Mouse (Mus musculus): ENCODE results near the gene Tlcd1. TPM values are rescaled to one million over a fixed set of nuclear protein-coding genes. Genes with fewer than 3 reads are reported as not detected.

Tlcd1 gene
- polyA plus RNA-seq, 1 experiment from 2014 or later, result 62.6 TPM

GRCm38 (mm10) chr11:78161968-78162367, 14.5 kb upstream of the Tlcd1 start:
- peak overlapping the region; percentile 99 for H3K9ac ChIP-seq
- H3K27me3 ChIP-seq (replicated peaks), result no peaks in the 10 kb centered on the region
- H3K9me3 ChIP-seq (replicated peaks), result no peaks in the 10 kb centered on the region
- ATAC-seq, result no peak
- H3K4me3 ChIP-seq, result peak overlapping the region; percentile 97; the same call in 1 of the 2 replicates
- peak overlapping the region; percentile 49 for H3K27ac ChIP-seq
- H3K4me1 ChIP-seq, result peaks cover 75% of the 10 kb centered on the region
- 61% methylated on average over 4 of the region's 4 CpGs for WGBS (ENCODE audit: insufficient replicate concordance)
- peaks cover 65% of the 10 kb centered on the region for H3K36me3 ChIP-seq
- peak overlapping the region; percentile 100 for H3K4me2 ChIP-seq

GRCm38 (mm10) chr11:78162504-78162903, 14.0 kb upstream of the Tlcd1 start:
- H3K9me3 ChIP-seq (replicated peaks), result no peaks in the 10 kb centered on the region
- no peaks in the 10 kb centered on the region for H3K27me3 ChIP-seq (replicated peaks)
- peak overlapping the region; percentile 100 for H3K4me2 ChIP-seq
- H3K27ac ChIP-seq, result peak overlapping the region; percentile 93
- ATAC-seq, result no peak
- H3K4me1 ChIP-seq, result peaks cover 79% of the 10 kb centered on the region
- peak overlapping the region; percentile 99 for H3K9ac ChIP-seq
- H3K36me3 ChIP-seq, result peaks cover 64% of the 10 kb centered on the region
- WGBS (ENCODE audit: insufficient replicate concordance), result 76% methylated on average over 6 of the region's 6 CpGs
- peak overlapping the region; percentile 97; the same call in 1 of the 2 replicates for H3K4me3 ChIP-seq

- ATAC-seq, result no peak
These were observed 13.5 kb upstream of the Tlcd1 start for GRCm38 (mm10) chr11:78163045-78163444.

GRCm38 (mm10) chr11:78163681-78164603, 12.6 kb upstream of the Tlcd1 start:
- no peak for ATAC-seq
- H3K36me3 ChIP-seq, result peaks cover 52% of the 10 kb centered on the region
- H3K9me3 ChIP-seq (replicated peaks), result no peaks in the 10 kb centered on the region
- 2% methylated on average over 22 of the region's 22 CpGs for WGBS (ENCODE audit: insufficient replicate concordance)
- H3K4me1 ChIP-seq, result peaks cover 89% of the 10 kb centered on the region
- H3K9ac ChIP-seq, result peak overlapping the region; percentile 99
- peak overlapping the region; percentile 93 for H3K27ac ChIP-seq
- no peaks in the 10 kb centered on the region for H3K27me3 ChIP-seq (replicated peaks)
- H3K4me2 ChIP-seq, result peak overlapping the region; percentile 100
- H3K4me3 ChIP-seq, result peak overlapping the region; percentile 97

More at GRCm38 (mm10) chr11:78163045-78163444, 13.5 kb upstream of the Tlcd1 start:
- peak overlapping the region; percentile 99 for H3K9ac ChIP-seq
- 85% methylated on average over 2 of the region's 2 CpGs for WGBS (ENCODE audit: insufficient replicate concordance)
- H3K36me3 ChIP-seq, result peaks cover 61% of the 10 kb centered on the region
- no peaks in the 10 kb centered on the region for H3K9me3 ChIP-seq (replicated peaks)
- H3K4me2 ChIP-seq, result peak overlapping the region; percentile 100
- H3K27ac ChIP-seq, result peak overlapping the region; percentile 93
- peak overlapping the region; percentile 97 for H3K4me3 ChIP-seq
- H3K27me3 ChIP-seq (replicated peaks), result no peaks in the 10 kb centered on the region
- H3K4me1 ChIP-seq, result peaks cover 80% of the 10 kb centered on the region

GRCm38 (mm10) chr11:78164604-78164923, 11.9 kb upstream of the Tlcd1 start:
- no peaks in the 10 kb centered on the region for H3K27me3 ChIP-seq (replicated peaks)
- ATAC-seq, result no peak
- WGBS (ENCODE audit: insufficient replicate concordance), result under 1% methylated on average over 14 of the region's 14 CpGs
- peak overlapping the region; percentile 99 for H3K9ac ChIP-seq
- no peaks in the 10 kb centered on the region for H3K9me3 ChIP-seq (replicated peaks)
- peak overlapping the region; percentile 93 for H3K27ac ChIP-seq
- H3K4me3 ChIP-seq, result peak overlapping the region; percentile 97
- H3K36me3 ChIP-seq, result peaks cover 47% of the 10 kb centered on the region
- H3K4me1 ChIP-seq, result peaks cover 90% of the 10 kb centered on the region
- peak overlapping the region; percentile 100 for H3K4me2 ChIP-seq

GRCm38 (mm10) chr11:78164924-78165760, 11.4 kb upstream of the Tlcd1 start, which contains the start of gene Traf4:
TSS of gene Traf4 (minus strand) at chr11:78165589.
- Histone ChIP-seq H3K9me3 (replicated peaks) (no peaks in the 10 kb centered on the region), H3K36me3 (peaks cover 41% of the 10 kb centered on the region)

GRCm38 (mm10) chr11:78165761-78166109, 10.8 kb upstream of the Tlcd1 start:
- peak overlapping the region; percentile 97 for H3K4me3 ChIP-seq
- H3K4me1 ChIP-seq, result peaks cover 90% of the 10 kb centered on the region
- no peaks in the 10 kb centered on the region for H3K27me3 ChIP-seq (replicated peaks)
- peak overlapping the region; percentile 99 for H3K9ac ChIP-seq
- peak overlapping the region; percentile 100 for H3K4me2 ChIP-seq
- H3K36me3 ChIP-seq, result peaks cover 40% of the 10 kb centered on the region
- 3% methylated on average over 16 of the region's 16 CpGs for WGBS (ENCODE audit: insufficient replicate concordance)
- H3K9me3 ChIP-seq (replicated peaks), result no peaks in the 10 kb centered on the region
- peak overlapping the region; percentile 93 for H3K27ac ChIP-seq
- ATAC-seq, result peak; percentile 19

More at GRCm38 (mm10) chr11:78164924-78165760, 11.4 kb upstream of the Tlcd1 start, which contains the start of gene Traf4:
- H3K27me3 ChIP-seq (replicated peaks), result no peaks in the 10 kb centered on the region
- H3K9ac ChIP-seq, result peak within 1 kb of the TSS; percentile 99
- H3K27ac ChIP-seq, result peak within 1 kb of the TSS; percentile 93
- peak within 1 kb of the TSS; percentile 97 for H3K4me3 ChIP-seq
- H3K4me2 ChIP-seq, result peak within 1 kb of the TSS; percentile 100
- ATAC-seq, result peak; percentile 80
- 1% methylated on average over 78 of the region's 78 CpGs for WGBS (ENCODE audit: insufficient replicate concordance)
- peaks cover 90% of the 10 kb centered on the region for H3K4me1 ChIP-seq

- Histone ChIP-seq H3K27me3 (replicated peaks) (no peaks in the 10 kb centered on the region), H3K4me3 (peak overlapping the region; percentile 97), H3K36me3 (peaks cover 40% of the 10 kb centered on the region), H3K4me1 (peaks cover 90% of the 10 kb centered on the region), H3K27ac (peak overlapping the region; percentile 93), H3K9me3 (replicated peaks) (no peaks in the 10 kb centered on the region), H3K4me2 (peak overlapping the region; percentile 100), H3K9ac (peak overlapping the region; percentile 99)
- WGBS (ENCODE audit: insufficient replicate concordance), result 35% methylated on average over 4 of the region's 4 CpGs
- no peak for ATAC-seq
These were observed 10.3 kb upstream of the Tlcd1 start for GRCm38 (mm10) chr11:78166161-78166560.

- H3K4me2 ChIP-seq, result peak overlapping the region; percentile 100; the same call in 1 of the 2 replicates
- H3K27ac ChIP-seq, result peak overlapping the region; percentile 93
- 61% methylated on average over 6 of the region's 6 CpGs for WGBS (ENCODE audit: insufficient replicate concordance)
These were observed 9.9 kb upstream of the Tlcd1 start for GRCm38 (mm10) chr11:78166640-78167039.

GRCm38 (mm10) chr11:78167257-78167959, 9.1 kb upstream of the Tlcd1 start:
- peak overlapping the region; percentile 79 for H3K4me2 ChIP-seq
- H3K27ac ChIP-seq, result peak overlapping the region; percentile 93
- H3K4me1 ChIP-seq, result peaks cover 88% of the 10 kb centered on the region

More at GRCm38 (mm10) chr11:78166640-78167039, 9.9 kb upstream of the Tlcd1 start:
- ATAC-seq, result no peak
- no peaks in the 10 kb centered on the region for H3K9me3 ChIP-seq (replicated peaks)
- H3K4me1 ChIP-seq, result peaks cover 88% of the 10 kb centered on the region
- no peaks in the 10 kb centered on the region for H3K27me3 ChIP-seq (replicated peaks)
- peak overlapping the region; percentile 29 for H3K9ac ChIP-seq
- no peak overlapping the region for H3K4me3 ChIP-seq
- peaks cover 38% of the 10 kb centered on the region for H3K36me3 ChIP-seq

More at GRCm38 (mm10) chr11:78167257-78167959, 9.1 kb upstream of the Tlcd1 start:
- ATAC-seq, result no peak
- Histone ChIP-seq H3K36me3 (peaks cover 38% of the 10 kb centered on the region), H3K9ac (peak overlapping the region; percentile 68), H3K4me3 (no peak overlapping the region), H3K9me3 (replicated peaks) (no peaks in the 10 kb centered on the region), H3K27me3 (replicated peaks) (no peaks in the 10 kb centered on the region)
- WGBS (ENCODE audit: insufficient replicate concordance), result 81% methylated on average over 14 of the region's 14 CpGs

Measured in liver, embryonic 12.5 days (tissue).